Mouse (Mus musculus): ENCODE results near the gene Vasp.
A peak's percentile ranks its signal among the peaks of the same experiment; 100 is the strongest.

The Vasp gene

DNA sequence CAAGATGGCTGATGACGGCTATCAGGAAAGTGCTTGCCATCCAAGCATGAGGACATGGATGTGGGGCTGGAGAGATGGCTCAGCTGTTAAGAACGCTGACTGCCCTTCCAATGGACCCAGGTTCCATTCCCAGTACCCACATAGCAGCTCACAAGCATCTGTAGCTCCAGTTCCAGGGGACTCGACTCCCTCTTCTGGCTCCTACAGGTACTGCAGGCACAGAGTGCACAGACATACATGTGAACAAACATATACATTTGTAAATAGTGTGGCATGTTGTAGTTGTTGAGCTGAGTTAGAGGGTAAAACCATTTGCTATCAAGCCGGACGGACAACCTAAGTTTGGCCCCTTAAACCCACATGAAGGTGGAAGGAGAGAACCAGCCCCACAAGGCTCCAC is 61.6 kb downstream of the Vasp start:
- DNase-seq (ENCODE audit: low spot score), result no peak

DNA sequence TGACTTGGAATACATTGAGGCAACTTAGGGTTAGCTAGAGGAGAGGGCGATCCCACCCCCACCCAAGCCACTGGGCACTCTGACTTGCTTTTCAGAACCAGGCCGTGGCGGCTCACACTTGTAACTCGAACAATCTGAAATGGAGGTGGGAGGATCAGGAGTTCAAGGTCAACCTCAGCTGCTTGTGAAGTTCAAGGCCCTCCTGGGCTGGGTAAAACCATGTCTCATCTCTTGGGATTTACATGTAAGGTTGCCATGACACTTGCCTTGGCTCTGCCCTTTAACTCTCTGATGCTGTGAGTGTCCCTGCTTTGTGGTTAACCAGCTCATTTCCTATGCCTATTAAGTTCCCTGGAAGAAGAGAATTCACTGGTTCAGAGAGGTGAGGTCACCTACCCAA is 62.1 kb downstream of the Vasp start:
- no peak for DNase-seq (ENCODE audit: low spot score)

DNA sequence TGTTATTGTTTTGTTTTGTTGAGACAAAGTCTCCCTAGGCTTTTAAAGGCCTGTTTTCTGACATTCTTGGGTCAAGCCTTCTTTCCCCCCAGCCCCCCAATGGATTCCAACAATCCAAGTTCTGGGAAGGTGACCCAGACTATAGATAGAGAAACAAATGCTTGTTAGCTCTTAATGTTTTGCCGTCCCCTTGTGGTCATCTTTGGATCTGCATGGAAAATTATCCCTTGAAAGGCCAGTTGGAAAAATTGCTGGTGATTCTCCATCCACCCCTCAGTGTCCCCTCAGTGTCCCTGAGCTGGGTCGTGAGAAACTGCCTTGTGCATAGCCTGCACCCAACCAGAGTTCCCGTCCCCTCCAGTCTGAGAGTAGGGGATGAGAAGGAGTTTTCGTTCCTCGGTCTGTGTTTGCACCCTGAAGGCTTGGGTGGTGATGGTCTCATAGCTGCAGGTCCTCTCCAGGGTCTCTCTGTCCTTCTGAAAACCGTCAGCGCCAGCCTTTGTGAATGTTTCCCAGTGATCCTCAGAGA is 62.6 kb downstream of the Vasp start:
- DNase-seq (ENCODE audit: low spot score), result peak; percentile 74

DNA sequence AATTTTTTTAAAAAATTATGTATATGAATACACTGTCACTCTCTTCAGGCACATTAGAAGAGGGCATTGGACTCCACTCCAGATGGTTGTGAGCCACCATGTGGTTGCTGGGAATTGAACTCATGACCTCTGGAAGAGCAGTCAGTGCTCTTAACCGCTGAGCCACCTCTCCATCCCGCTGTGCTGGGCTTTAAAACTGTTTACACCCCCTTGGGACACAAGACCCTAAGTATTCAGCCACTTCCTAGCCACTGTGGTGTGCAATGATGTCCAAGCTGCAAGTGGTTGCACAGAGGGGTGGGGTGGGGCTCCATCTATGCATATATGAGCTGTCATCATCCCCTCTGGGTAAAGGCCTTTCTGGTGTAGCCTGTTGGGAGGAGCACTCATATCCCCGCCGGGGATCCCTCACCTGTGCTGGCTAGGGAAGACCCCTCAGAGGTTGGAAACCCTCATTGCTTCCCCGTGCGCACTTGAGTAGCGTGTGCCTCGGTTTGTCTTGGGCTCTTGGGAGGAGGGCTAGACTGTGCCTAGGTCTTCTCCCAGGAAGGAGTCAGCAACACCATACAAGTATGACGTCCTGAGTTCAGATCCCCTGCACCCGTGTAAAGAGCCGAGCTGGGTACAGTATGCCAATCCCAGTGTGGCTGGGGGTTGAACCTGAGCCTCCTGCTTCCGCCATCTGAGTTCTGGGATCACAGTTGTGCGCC is 63.3 kb downstream of the Vasp start:
- DNase-seq (ENCODE audit: low spot score), result no peak

Data from adipocyte (in vitro differentiated cells).